Comparison of ENCODE assay signal across 26 mouse cellular contexts in the genomic region with DNA sequence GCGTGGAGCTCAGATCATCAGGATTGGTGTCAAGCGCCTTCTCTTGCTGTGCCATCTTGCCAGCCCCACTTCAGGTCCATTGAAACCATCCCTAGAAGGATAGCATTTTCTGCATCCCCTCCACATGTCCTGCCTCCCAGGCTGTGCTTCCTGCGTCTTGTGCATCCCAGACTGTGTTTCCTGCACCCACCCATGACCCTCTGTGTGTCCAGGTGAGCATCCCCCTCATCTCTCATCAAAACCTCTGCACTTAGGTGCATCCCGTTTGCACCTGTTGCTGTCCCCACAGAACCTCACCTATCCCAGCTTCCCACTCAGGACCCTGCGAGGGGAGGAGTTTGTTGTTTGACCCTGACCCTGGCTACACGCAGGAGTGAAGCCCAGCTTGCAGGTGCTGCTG.
"Had no signal": no experiment of that assay in that cellular context is flagged by ENCODE, and none has a peak within 500 bp of the region (broad histone marks: within the 10 kb centered on the region; RNA-seq: fewer than 3 reads in every experiment).

No protein-coding gene starts in this region.

- DNase-seq: left cerebral cortex, postnatal 4 days; liver; liver, embryonic 13.5 days; liver, postnatal 0 days; lung, adult 18-20 months; lung, adult 2 months; lung, embryonic 14.5 days; lung, postnatal 10 days; lung, postnatal 14 days; lung, postnatal 36 days; midbrain, embryonic 14.5 days had no signal

- H3K4me3 ChIP-seq: left cerebral cortex, adult 2 months; limb, embryonic 10.5 days; limb, embryonic 12.5 days; limb, embryonic 13.5 days; limb, embryonic 15.5 days; liver, embryonic 12.5 days; liver, embryonic 13.5 days; liver, embryonic 15.5 days; lung, embryonic 15.5 days; midbrain, embryonic 10.5 days; midbrain, embryonic 12.5 days; midbrain, embryonic 13.5 days; midbrain, embryonic 15.5 days; myocyte had no signal

- H3K36me3 ChIP-seq: limb, embryonic 10.5 days; limb, embryonic 12.5 days; limb, embryonic 13.5 days; limb, embryonic 15.5 days; liver, embryonic 12.5 days; liver, embryonic 13.5 days; liver, embryonic 15.5 days; lung, embryonic 15.5 days; midbrain, embryonic 10.5 days; midbrain, embryonic 12.5 days; midbrain, embryonic 13.5 days; midbrain, embryonic 15.5 days had no signal

- H3K27me3 ChIP-seq: limb, embryonic 15.5 days; liver, embryonic 12.5 days; liver, embryonic 13.5 days; liver, embryonic 15.5 days; lung, embryonic 15.5 days; midbrain, embryonic 15.5 days had no signal

- H3K4me1 ChIP-seq: liver, embryonic 12.5 days; liver, embryonic 13.5 days; liver, embryonic 15.5 days; lung, embryonic 15.5 days had no signal

- H3K9me3 ChIP-seq: limb, embryonic 10.5 days; limb, embryonic 12.5 days; limb, embryonic 13.5 days; limb, embryonic 15.5 days; liver, embryonic 15.5 days; lung, embryonic 15.5 days; midbrain, embryonic 10.5 days; midbrain, embryonic 12.5 days; midbrain, embryonic 13.5 days; midbrain, embryonic 15.5 days had no signal

- ATAC-seq: liver, embryonic 12.5 days; liver, postnatal 0 days; lung, postnatal 0 days; midbrain, embryonic 13.5 days; midbrain, embryonic 15.5 days; midbrain, embryonic 16.5 days had no signal
